Mouse (Mus musculus) forebrain, embryonic 12.5 days (tissue): Measurements from ENCODE around the gene Ctla4. TPM values are rescaled to one million over a fixed set of nuclear protein-coding genes. Genes with fewer than 3 reads are reported as not detected.

Experiments
- ATAC-seq: fragments of 200-750 bp; cut with Nextera tagmentation; 2 replicates; pipeline ENCODE4 v1.8.0; 2017; ENCODE audit warnings: moderate TSS enrichment; ENCODE audit not compliant: low FRiP score
- H3K27ac ChIP-seq: fragments of 300-500 bp; sonication (generic); 2 replicates; pipeline ENCODE4 v1.5.1; 2016; ENCODE audit warnings: mild to moderate bottlenecking
- H3K27me3 ChIP-seq: fragments of 300-500 bp; sonication (generic); 2 replicates; pipeline ENCODE4 v1.6.1; 2016; ENCODE audit warnings: mild to moderate bottlenecking
- H3K36me3 ChIP-seq: fragments of 300-500 bp; sonication (generic); replicated peaks from 2 replicates; pipeline ENCODE4 v1.6.1; 2016; ENCODE audit warnings: mild to moderate bottlenecking
- H3K4me1 ChIP-seq: fragments of 300-500 bp; sonication (generic); 2 replicates; pipeline ENCODE4 v1.6.1; 2016
- H3K4me2 ChIP-seq: fragments of 300-500 bp; sonication (generic); 2 replicates; pipeline ENCODE4 v1.6.1; 2016; ENCODE audit warnings: mild to moderate bottlenecking, moderate library complexity
- H3K4me3 ChIP-seq: fragments of 300-500 bp; sonication (generic); replicated peaks from 2 replicates; pipeline ENCODE4 v1.5.1; 2016; ENCODE audit warnings: mild to moderate bottlenecking
- H3K9ac ChIP-seq: fragments of 300-500 bp; sonication (generic); 2 replicates; pipeline ENCODE4 v1.6.1; 2016; ENCODE audit warnings: mild to moderate bottlenecking
- H3K9me3 ChIP-seq: fragments of 300-500 bp; sonication (generic); 2 replicates; pipeline ENCODE4 v1.6.1; 2016
- WGBS: fragments of 180-500 bp; shearing (Covaris S2); methylation state at CpG from one replicate; pipeline ENCODE4 v1.1.7; 2016; 5-methylcytosine and 5-hydroxymethylcytosine counted together
- polyA plus RNA-seq: library from polyadenylated mRNA; unstranded; fragments of >200 nt; fragmentation: Nextera tagmentation; extraction: Ambion mirVana; gene quantifications from 2 replicates; pipeline ENCODE4 v1.2.1, GENCODE M21; 2016

The Ctla4 gene
- polyA plus RNA-seq, 1 experiment from 2014 or later, result not detected

DNA sequence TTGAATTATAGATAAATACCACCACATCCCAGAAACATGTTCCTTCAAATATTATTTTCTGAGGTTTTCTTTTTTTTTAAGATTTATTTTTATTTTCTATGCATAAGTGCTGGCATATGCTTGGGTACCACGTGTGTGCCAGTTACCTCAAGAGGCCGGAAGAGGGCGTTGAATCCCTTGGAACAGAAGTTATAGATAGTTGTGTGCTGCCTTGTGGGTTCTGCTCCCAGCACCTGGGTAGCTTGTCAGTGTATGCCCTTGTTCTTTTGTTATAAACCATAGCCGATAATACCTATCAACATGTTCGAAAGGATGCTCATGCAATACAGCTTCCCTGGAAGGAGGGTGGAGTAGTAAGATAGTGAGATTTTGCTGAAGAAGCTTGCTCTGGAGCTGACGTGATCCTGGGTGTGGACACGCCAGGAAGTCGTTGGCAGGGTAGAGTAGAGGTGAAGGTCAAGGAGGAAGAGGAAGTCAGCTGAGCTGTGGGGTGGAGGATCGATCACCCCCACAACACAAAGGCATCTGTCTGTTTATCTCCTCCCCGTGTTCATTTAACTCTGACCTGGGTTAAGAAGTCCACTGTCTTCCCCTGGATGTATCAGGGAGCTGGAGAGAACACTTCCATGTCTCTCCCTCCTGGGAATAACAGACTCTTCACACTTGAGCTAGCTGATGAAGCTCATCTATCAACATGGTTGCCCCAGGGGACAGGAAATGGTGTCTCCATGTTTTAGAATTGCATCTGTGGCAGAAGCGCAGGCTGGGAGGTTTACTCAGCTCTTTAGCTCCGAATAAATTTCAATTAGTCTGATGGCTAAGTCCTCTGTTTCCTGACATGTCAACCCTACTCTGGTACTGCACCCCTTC, 29.2 kb upstream of the Ctla4 start:
- H3K27me3 ChIP-seq, result peaks cover 6% of the 10 kb centered on the region; the same call in 1 of the 2 replicates
- no peak overlapping the region for H3K9ac ChIP-seq
- H3K4me3 ChIP-seq, result no peak overlapping the region
- no peaks in the 10 kb centered on the region for H3K36me3 ChIP-seq
- ATAC-seq, result no peak
- H3K27ac ChIP-seq, result no peak overlapping the region
- no peak overlapping the region for H3K4me2 ChIP-seq
- H3K9me3 ChIP-seq, result no peaks in the 10 kb centered on the region
- H3K4me1 ChIP-seq, result peaks cover 14% of the 10 kb centered on the region; the same call in 1 of the 2 replicates
- WGBS, result 82% methylated on average over 12 of the region's 12 CpGs

DNA sequence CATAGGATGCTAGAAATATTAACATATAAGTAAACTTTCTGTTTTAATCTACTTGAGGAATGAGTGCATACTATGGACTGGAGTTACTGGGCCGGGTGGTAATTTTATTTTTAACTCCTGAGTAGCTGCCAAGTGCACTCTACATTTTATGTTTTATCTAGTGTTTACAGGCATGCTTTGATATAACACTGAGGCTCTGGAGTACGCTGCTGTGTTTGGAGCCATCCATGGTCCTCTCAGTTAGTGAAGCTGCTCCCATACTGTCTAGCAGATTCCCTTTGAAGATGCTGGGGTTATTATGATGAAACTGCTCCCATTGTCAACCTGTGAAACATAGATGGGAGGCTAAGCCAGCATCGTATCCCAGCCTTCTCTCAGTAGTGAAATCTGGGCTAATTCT, 27.6 kb upstream of the Ctla4 start:
- peaks cover 6% of the 10 kb centered on the region; the same call in 1 of the 2 replicates for H3K4me1 ChIP-seq
- no peak overlapping the region for H3K9ac ChIP-seq
- 73% methylated on average over 3 of the region's 3 CpGs for WGBS
- H3K27me3 ChIP-seq, result no peaks in the 10 kb centered on the region
- no peak overlapping the region for H3K27ac ChIP-seq
- H3K36me3 ChIP-seq, result no peaks in the 10 kb centered on the region
- ATAC-seq, result no peak
- no peak overlapping the region for H3K4me3 ChIP-seq
- H3K9me3 ChIP-seq, result no peaks in the 10 kb centered on the region
- no peak overlapping the region for H3K4me2 ChIP-seq

DNA sequence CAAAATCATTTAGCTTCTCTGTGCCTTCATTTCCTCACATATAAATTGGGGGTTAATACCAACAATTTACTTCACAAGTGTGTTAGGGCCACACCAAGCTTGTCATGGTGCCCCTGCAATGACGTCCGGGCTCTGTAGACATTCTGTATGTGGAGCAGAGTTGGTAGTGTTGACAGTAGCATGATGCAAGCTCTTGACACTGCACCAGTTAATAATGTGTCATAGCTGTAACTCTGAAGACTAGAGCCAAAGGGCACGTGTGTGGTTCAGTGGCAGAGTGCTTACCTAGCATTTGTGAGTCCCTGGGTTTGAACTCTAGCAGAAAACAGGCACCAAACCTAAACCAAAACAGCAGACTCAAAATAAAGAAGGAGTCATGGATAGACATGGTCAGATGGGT, 27.0 kb upstream of the Ctla4 start:
- Histone ChIP-seq H3K4me2 (no peak overlapping the region), H3K9ac (no peak overlapping the region), H3K36me3 (no peaks in the 10 kb centered on the region), H3K4me3 (no peak overlapping the region), H3K4me1 (peaks cover 6% of the 10 kb centered on the region; the same call in 1 of the 2 replicates), H3K27me3 (no peaks in the 10 kb centered on the region), H3K9me3 (no peaks in the 10 kb centered on the region), H3K27ac (no peak overlapping the region)
- WGBS, result 77% methylated on average over 3 of the region's 3 CpGs
- ATAC-seq, result no peak

DNA sequence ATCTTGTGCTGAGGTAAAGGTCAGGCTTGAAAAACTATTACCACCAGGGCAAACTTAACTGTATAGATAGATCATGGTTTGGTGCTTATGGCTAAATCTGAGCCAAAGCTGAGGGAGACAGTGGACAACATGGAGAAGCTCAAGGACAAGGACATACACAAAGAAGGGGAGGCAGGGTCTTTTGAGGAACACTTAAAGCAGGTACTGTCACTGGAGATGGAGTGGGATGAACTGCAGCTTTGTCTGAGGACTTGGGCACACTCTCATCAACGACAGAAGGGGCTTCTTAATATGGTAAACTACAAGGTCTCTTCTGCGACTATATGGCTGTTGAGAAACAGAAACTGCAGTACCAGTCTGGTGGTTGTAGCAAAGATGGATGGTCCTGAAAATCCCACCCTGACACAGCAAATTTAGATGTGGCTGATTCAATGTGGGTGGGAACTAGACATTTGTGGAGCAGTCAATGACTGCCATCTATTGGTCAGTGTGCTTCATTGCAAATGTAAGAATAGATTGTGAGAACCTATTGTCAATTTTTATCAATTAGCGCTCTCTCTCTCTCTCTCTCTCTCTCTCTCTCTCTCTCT, 26.3 kb upstream of the Ctla4 start:
- ATAC-seq, result peak; percentile 79
- Histone ChIP-seq H3K36me3 (no peaks in the 10 kb centered on the region), H3K4me2 (peak overlapping the region; percentile 33), H3K9me3 (no peaks in the 10 kb centered on the region), H3K4me1 (peaks cover 6% of the 10 kb centered on the region; the same call in 1 of the 2 replicates), H3K4me3 (no peak overlapping the region), H3K9ac (no peak overlapping the region), H3K27me3 (no peaks in the 10 kb centered on the region), H3K27ac (no peak overlapping the region)
- 23% methylated on average over 3 of the region's 3 CpGs for WGBS

DNA sequence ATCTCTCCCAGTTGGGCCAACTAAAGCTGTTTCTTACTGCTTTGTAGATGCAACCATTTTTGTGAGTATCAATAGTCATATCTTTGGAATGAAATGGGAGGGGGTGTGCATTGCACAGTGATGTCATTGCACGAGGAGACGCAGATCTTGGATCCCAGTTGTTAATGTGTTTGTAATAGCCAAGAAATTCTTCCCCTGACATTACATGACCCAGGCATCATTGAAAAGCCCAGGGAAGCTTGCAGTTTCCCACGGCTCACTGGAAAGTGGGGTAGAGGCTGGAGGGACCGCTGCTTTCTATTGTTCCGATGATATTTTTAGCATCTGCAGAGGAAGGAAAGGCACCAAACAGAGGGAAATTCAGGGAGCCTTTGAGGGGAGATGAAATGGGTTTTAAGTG, 25.8 kb upstream of the Ctla4 start:
- peak; percentile 56; the same call in 1 of the 2 replicates for ATAC-seq
- Histone ChIP-seq H3K27me3 (no peaks in the 10 kb centered on the region), H3K4me1 (peaks cover 6% of the 10 kb centered on the region; the same call in 1 of the 2 replicates), H3K9ac (no peak overlapping the region), H3K27ac (peak overlapping the region; percentile 57; the same call in 1 of the 2 replicates), H3K4me3 (0 out of 2 replicates have a peak overlapping the region, but pooled peaks have one; percentile 9), H3K9me3 (no peaks in the 10 kb centered on the region), H3K4me2 (peak overlapping the region; percentile 33), H3K36me3 (no peaks in the 10 kb centered on the region)
- WGBS, result 62% methylated on average over 5 of the region's 5 CpGs

DNA sequence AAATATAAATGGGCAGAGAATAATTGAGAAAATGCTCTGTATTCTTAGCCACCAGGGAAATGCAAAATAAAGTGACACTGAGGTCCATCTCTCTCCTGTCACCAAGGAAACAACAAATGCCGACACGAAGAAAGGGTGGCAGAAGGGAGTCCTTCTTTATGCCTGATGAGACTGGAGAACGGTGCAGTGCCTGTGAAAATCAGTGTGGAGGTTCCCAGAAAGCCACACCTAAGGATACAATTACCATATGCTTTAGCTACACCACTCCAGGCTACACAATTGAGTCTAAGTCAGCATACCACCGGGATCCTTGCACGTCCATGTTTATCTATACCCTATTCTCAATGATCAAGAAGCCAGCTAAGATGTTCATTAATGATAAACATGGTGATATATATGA, 25.4 kb upstream of the Ctla4 start:
- Histone ChIP-seq H3K27ac (peak overlapping the region; percentile 57; the same call in 1 of the 2 replicates), H3K9ac (no peak overlapping the region), H3K27me3 (no peaks in the 10 kb centered on the region), H3K4me2 (peak overlapping the region; percentile 33; the same call in 1 of the 2 replicates), H3K4me1 (peaks cover 6% of the 10 kb centered on the region; the same call in 1 of the 2 replicates), H3K36me3 (no peaks in the 10 kb centered on the region), H3K4me3 (no peak overlapping the region), H3K9me3 (no peaks in the 10 kb centered on the region)
- 66% methylated on average over 5 of the region's 5 CpGs for WGBS
- ATAC-seq, result peak; percentile 33; the same call in 1 of the 2 replicates

DNA sequence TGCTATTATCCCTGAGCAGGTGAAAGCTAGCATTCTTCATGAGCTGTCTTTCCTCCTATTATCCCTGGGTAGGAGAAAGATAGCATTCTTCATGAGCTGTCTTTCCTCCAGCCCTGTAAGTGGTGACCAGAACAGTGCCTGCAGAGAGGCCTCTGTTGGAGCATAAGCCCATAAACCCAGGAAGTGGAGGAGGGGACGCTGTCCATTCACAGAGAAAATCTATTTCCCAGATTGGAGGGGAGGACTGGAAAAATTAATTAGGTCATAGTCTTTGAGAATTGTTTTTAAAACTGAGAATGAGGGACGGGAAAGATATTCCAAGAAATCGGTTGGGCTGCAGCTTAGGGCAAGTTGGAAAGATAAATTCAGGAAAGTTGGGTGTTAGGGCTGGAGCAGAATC, 24.3 kb upstream of the Ctla4 start:
- Histone ChIP-seq H3K4me1 (peaks cover 6% of the 10 kb centered on the region; the same call in 1 of the 2 replicates), H3K9ac (no peak overlapping the region), H3K36me3 (no peaks in the 10 kb centered on the region), H3K9me3 (no peaks in the 10 kb centered on the region), H3K27me3 (no peaks in the 10 kb centered on the region), H3K4me3 (no peak overlapping the region), H3K27ac (no peak overlapping the region), H3K4me2 (no peak overlapping the region)
- 85% methylated on average over 3 of the region's 3 CpGs for WGBS
- ATAC-seq, result no peak

DNA sequence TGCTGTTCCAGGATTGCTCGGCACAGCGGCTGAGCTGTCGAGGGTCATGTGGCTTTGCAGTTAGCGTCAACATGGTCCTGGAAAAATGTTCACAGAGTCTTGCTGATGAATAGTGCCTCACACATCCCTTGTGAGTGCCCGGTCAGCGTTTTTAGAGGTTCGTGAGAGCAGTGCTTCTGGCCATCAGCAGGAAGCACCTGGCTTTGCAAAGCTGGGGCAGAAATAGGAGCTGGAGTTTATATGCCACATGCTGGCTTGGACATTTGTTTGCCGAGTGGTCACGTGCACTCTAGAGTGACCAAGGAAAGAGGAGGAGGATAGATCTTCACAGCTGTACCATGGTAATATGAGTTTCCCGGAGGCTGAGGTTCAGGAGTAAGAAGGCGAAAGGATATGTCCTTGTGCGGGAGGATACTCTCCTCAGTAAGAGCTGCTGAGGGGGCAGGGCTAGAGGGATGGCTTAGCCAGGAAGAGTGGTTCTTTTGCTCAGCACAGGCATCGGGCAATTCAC, 23.8 kb upstream of the Ctla4 start:
- no peak overlapping the region for H3K27ac ChIP-seq
- H3K4me3 ChIP-seq, result no peak overlapping the region
- H3K4me1 ChIP-seq, result peaks cover 6% of the 10 kb centered on the region; the same call in 1 of the 2 replicates
- H3K27me3 ChIP-seq, result no peaks in the 10 kb centered on the region
- ATAC-seq, result no peak
- no peak overlapping the region for H3K9ac ChIP-seq
- no peak overlapping the region for H3K4me2 ChIP-seq
- H3K9me3 ChIP-seq, result no peaks in the 10 kb centered on the region
- 60% methylated on average over 13 of the region's 13 CpGs for WGBS
- H3K36me3 ChIP-seq, result no peaks in the 10 kb centered on the region

DNA sequence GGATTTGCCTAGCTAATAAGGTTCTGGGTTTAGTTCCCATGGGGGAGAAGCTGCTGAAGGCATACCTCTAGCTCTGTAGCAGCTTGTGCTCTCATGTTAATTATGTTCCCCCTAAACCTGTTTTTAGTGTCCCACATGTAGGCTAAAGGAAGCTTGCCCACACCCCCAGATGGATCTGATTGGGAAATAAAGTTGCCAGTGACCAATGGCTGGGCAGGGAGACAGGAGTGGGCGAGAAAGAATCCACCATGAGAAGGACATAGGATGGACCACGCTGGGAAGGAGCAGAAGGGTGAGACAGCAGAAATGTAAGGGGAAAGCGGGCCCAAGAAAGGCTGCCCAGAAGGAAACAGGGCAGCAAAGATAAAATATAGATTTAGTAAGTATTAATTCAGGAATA, 23.1 kb upstream of the Ctla4 start:
- H3K4me1 ChIP-seq, result peaks cover 6% of the 10 kb centered on the region; the same call in 1 of the 2 replicates
- no peaks in the 10 kb centered on the region for H3K36me3 ChIP-seq
- H3K27me3 ChIP-seq, result no peaks in the 10 kb centered on the region
- H3K4me2 ChIP-seq, result no peak overlapping the region
- 79% methylated on average over 3 of the region's 3 CpGs for WGBS
- H3K9ac ChIP-seq, result no peak overlapping the region
- H3K27ac ChIP-seq, result no peak overlapping the region
- H3K4me3 ChIP-seq, result no peak overlapping the region
- ATAC-seq, result no peak
- no peaks in the 10 kb centered on the region for H3K9me3 ChIP-seq

DNA sequence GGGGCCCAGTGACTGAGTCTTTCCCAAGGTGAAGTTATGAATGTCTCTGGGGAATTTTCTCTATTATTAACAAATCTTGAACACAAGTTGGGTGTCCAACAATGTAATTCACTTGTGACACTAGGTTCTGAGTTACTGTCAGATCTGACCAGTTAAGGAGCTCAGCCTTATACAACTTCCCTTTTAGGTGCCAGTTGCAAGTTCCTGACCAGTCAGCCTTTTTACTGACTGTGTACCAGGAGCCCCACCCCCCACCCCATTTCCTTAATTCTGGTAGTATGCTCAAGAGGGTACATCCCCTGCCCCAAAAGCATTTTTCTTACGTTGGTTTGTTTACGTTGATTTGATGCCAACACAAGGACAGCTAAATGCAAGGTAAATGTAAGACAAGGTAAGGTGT, 21.6 kb upstream of the Ctla4 start:
- ATAC-seq, result no peak
- Histone ChIP-seq H3K27me3 (no peaks in the 10 kb centered on the region), H3K9ac (no peak overlapping the region), H3K36me3 (no peaks in the 10 kb centered on the region), H3K4me1 (peaks cover 6% of the 10 kb centered on the region; the same call in 1 of the 2 replicates), H3K9me3 (no peaks in the 10 kb centered on the region), H3K4me3 (no peak overlapping the region), H3K27ac (no peak overlapping the region), H3K4me2 (no peak overlapping the region)
- 87% methylated on average over 2 of the region's 2 CpGs for WGBS

DNA sequence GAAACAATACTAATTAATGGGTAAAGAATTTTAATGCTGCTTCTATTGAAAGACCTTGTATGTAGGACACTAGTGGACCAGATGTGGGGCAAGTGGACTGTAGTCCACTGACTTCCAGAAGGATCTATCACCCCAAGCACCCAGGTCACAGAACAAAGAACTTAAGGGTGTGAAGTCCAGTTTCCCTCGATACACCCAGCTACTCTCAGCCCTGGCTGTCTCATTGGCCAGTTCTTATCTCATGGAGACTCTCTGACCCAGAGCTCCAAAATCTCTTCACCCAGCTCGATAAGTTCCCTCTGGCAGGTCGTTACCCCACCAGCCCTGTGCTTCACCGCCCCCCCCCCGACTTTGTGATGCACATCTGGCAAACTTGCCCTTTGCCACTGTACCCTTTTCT, 20.8 kb upstream of the Ctla4 start:
- WGBS, result 78% methylated on average over 5 of the region's 5 CpGs
- H3K4me2 ChIP-seq, result no peak overlapping the region
- no peaks in the 10 kb centered on the region for H3K27me3 ChIP-seq
- H3K27ac ChIP-seq, result no peak overlapping the region
- H3K9ac ChIP-seq, result no peak overlapping the region
- no peak for ATAC-seq
- peaks cover 3% of the 10 kb centered on the region; the same call in 1 of the 2 replicates for H3K4me1 ChIP-seq
- no peak overlapping the region for H3K4me3 ChIP-seq
- no peaks in the 10 kb centered on the region; the same call in 1 of the 2 replicates for H3K9me3 ChIP-seq
- H3K36me3 ChIP-seq, result no peaks in the 10 kb centered on the region
